Mouse (Mus musculus) forebrain, embryonic 11.5 days (tissue): ENCODE measurements at regions not wholly inside any gene's neighbourhood (a gene's known extent, or its start where the extent isn't known, plus 50 kb on each side); places are given as distances from the start of the nearest gene placed in this dataset.

Experiments used
- ATAC-seq: fragments of 200-750 bp; cut with Nextera tagmentation; replicated peaks from 2 replicates; pipeline ENCODE4 v1.8.0; 2017; ENCODE audit warnings: moderate TSS enrichment; ENCODE audit not compliant: low FRiP score
- DNase-seq: peaks from one replicate; pipeline ENCODE4 v3.0.0-alpha.2; 2017; ENCODE audit warnings: low spot score
- H3K27ac ChIP-seq: fragments of 300-500 bp; sonication (generic); 2 replicates; pipeline ENCODE4 v1.5.1; 2014; ENCODE audit warnings: low read depth, low read length
- H3K27me3 ChIP-seq: fragments of 300-500 bp; sonication (generic); 2 replicates; pipeline ENCODE4 v1.6.1; 2014; ENCODE audit warnings: mild to moderate bottlenecking, low read length, mixed read lengths; ENCODE audit not compliant: control insufficient read depth, insufficient read depth
- H3K36me3 ChIP-seq: fragments of 300-500 bp; sonication (generic); 2 replicates; pipeline ENCODE4 v1.6.1; 2014; ENCODE audit warnings: mild to moderate bottlenecking, low read length, moderate library complexity, mixed read lengths; ENCODE audit not compliant: control insufficient read depth, insufficient read depth
- H3K4me1 ChIP-seq: fragments of 300-500 bp; sonication (generic); replicated peaks from 2 replicates; pipeline ENCODE4 v1.6.1; 2014; ENCODE audit warnings: low read length, mixed read lengths; ENCODE audit not compliant: control insufficient read depth, insufficient read depth
- H3K4me2 ChIP-seq: fragments of 300-500 bp; sonication (generic); 2 replicates; pipeline ENCODE4 v1.6.1; 2014; ENCODE audit warnings: low read depth, mild to moderate bottlenecking, low read length, moderate library complexity, mixed read lengths; ENCODE audit not compliant: severe bottlenecking
- H3K4me3 ChIP-seq: fragments of 300-500 bp; sonication (generic); 2 replicates; pipeline ENCODE4 v1.5.1; 2014; ENCODE audit warnings: low read depth, low read length
- H3K9ac ChIP-seq: fragments of 300-500 bp; sonication (generic); 2 replicates; pipeline ENCODE4 v1.6.1; 2014; ENCODE audit warnings: low read length
- H3K9me3 ChIP-seq: fragments of 300-500 bp; sonication (generic); 2 replicates; pipeline ENCODE4 v1.6.1; 2016; ENCODE audit warnings: low read length, mixed read lengths; ENCODE audit not compliant: control insufficient read depth
- WGBS: fragments of 180-500 bp; shearing (Covaris S2); extraction: QIAGEN DNeasy Blood & Tissue Kit; methylation state at CpG from one replicate; pipeline ENCODE4 v1.1.7; 2014; 5-methylcytosine and 5-hydroxymethylcytosine counted together

DNA sequence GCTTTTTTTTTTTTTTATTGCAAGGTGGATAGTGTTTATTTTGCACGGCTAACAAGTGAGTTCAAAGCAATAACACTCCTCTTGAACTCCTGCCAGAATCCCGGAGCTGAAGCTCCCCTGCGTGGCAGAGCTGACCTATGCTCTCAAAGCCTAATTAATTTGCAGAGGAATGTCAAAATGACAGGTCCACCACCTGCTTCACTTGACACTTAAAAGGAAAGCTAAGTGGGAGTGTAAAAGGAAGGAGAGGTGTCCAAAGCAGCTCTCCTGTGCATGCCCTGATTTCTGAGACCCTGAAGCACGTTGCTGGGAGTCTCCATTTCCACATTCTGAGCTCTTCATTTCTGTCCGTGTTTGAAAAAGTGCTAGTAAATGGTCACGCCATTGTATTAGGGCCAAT lies 80.8 kb downstream of the Spry2 start:
- 0 out of 2 replicates have a peak overlapping the region, but pooled peaks have one; percentile 18 for H3K27ac ChIP-seq
- WGBS = 8% methylated on average over 6 of the region's 6 CpGs

DNA sequence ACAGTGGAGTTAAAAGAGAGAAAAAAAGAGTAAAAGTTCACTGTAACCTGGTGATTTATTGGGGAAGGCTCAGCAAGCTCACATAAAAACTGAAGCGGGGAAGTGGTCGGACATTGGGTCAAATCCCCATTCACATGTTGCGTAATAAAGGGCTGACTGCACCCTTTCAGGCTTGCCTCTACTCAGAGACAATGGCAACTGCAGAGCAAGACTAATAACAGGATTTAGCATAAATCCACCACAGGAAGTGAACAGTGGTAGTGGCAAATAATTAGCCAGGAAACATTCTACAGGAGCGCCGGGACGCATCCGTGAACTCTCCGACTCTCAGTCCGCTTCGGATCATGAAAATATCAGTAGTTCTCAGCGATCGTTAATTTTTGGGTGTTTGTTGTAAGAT lies 81.3 kb downstream of the Spry2 start:
- no peaks in the 10 kb centered on the region for H3K9me3 ChIP-seq
- peak overlapping the region; percentile 41 for H3K4me2 ChIP-seq
- 14% methylated on average over 12 of the region's 12 CpGs for WGBS
- no peak overlapping the region for H3K9ac ChIP-seq
- no peaks in the 10 kb centered on the region; the same call in 1 of the 2 replicates for H3K4me1 ChIP-seq
- no peaks in the 10 kb centered on the region for H3K36me3 ChIP-seq
- H3K27ac ChIP-seq = 0 out of 2 replicates have a peak overlapping the region, but pooled peaks have one; percentile 18
- H3K4me3 ChIP-seq = peak overlapping the region; percentile 16
- no peaks in the 10 kb centered on the region; the same call in 1 of the 2 replicates for H3K27me3 ChIP-seq
- peak; percentile 78 for ATAC-seq
- peak; percentile 56 for DNase-seq

More for the DNA sequence above, 80.8 kb downstream of the Spry2 start:
- H3K4me3 ChIP-seq = peak overlapping the region; percentile 16
- DNase-seq (peak; percentile 53), ATAC-seq (peak; percentile 70)
- no peak overlapping the region for H3K9ac ChIP-seq
- no peaks in the 10 kb centered on the region for H3K9me3 ChIP-seq
- no peaks in the 10 kb centered on the region; the same call in 1 of the 2 replicates for H3K4me1 ChIP-seq
- H3K36me3 ChIP-seq = no peaks in the 10 kb centered on the region
- H3K27me3 ChIP-seq = no peaks in the 10 kb centered on the region; the same call in 1 of the 2 replicates
- H3K4me2 ChIP-seq = peak overlapping the region; percentile 41

DNA sequence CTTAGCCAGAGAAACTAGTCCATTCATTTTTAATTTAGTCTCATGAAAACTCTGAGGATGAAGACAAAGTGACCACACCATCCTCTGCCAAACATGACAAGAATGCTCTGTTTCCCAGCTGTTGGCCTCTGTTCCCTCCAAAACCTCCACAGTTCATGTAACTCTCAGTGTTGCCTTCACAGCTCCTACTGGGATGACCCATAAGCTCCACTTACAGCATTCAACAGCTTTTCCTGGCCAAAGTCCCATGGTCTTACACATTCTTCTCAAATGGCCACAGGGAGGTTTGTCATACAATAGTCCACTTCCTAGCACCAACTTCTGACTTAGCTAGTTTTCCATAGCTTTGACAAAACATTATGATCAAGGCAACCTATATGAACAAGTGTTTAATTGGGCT lies 83.0 kb downstream of the Spry2 start:
- DNase-seq (no peak), ATAC-seq (no peak)
- Histone ChIP-seq H3K27ac (no peak overlapping the region), H3K4me3 (no peak overlapping the region), H3K4me1 (no peaks in the 10 kb centered on the region; the same call in 1 of the 2 replicates), H3K9ac (no peak overlapping the region), H3K9me3 (no peaks in the 10 kb centered on the region), H3K27me3 (no peaks in the 10 kb centered on the region; the same call in 1 of the 2 replicates), H3K4me2 (no peak overlapping the region), H3K36me3 (no peaks in the 10 kb centered on the region)

DNA sequence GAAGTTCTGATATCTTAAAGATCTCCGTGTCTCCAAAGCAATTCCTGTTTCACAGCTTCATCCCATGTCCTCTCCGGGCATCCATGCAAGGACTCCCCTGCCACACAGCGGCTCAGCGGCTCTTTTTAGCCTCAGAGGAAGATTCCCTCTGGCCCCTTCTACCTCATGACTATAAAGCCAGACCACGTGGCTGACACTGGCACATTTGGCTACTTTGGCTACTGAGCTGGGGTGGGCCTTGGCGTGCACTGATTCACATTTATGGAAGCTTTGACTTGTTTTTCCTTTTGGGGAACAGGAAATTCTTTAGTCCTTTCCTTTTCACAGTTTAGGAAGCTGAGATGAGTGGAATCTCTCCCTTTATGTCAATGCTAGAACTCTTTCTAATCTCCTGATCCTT lies 83.5 kb downstream of the Spry2 start:
- Histone ChIP-seq H3K27me3 (no peaks in the 10 kb centered on the region; the same call in 1 of the 2 replicates), H3K9ac (no peak overlapping the region), H3K27ac (no peak overlapping the region), H3K9me3 (no peaks in the 10 kb centered on the region), H3K36me3 (no peaks in the 10 kb centered on the region), H3K4me1 (no peaks in the 10 kb centered on the region; the same call in 1 of the 2 replicates), H3K4me3 (no peak overlapping the region), H3K4me2 (no peak overlapping the region)
- 89% methylated on average over 6 of the region's 6 CpGs for WGBS
- ATAC-seq = no peak
- DNase-seq = no peak

DNA sequence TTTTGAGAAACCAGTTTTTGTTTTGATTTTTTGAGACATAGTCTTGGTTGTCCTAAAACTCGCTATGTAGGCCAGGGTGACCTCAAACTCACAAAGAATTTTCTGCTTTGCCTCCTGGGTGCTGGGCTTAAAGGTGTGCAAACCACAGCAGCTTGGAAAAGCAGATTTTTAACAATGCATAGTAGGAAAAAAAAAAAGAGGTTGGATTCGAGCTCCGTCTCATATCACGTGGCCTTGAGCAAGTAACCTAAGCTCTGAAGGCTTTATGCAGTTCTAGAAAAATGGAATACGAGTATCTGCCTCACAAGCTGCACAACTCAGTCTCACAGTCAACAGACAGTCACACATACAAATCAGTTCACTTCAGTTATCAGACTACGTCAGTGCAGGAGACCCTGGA lies 90.9 kb downstream of the Spry2 start:
- Histone ChIP-seq H3K36me3 (no peaks in the 10 kb centered on the region), H3K9me3 (no peaks in the 10 kb centered on the region), H3K9ac (no peak overlapping the region), H3K4me3 (no peak overlapping the region), H3K4me1 (no peaks in the 10 kb centered on the region; the same call in 1 of the 2 replicates), H3K27me3 (no peaks in the 10 kb centered on the region), H3K27ac (no peak overlapping the region), H3K4me2 (no peak overlapping the region)
- WGBS = 83% methylated on average over 6 of the region's 6 CpGs
- ATAC-seq (no peak), DNase-seq (no peak)

DNA sequence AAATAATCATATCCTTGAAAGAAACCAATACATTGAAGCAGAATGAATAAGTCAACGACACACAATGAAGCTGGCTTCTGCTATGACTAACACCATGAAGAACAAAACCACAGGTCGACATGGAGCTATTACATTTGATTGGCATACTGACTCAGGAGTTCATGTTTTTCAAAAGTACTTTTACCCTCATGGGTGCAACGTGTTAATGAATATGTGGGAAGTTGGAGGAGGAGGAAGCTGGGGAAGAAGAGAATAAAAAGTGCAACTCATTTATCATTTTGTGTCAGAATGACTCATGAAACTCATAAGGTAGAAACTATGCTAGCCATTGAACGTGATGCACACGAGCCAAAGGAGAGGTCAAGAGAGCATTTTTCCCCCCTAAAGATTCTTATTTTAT lies 91.3 kb downstream of the Spry2 start:
- H3K27ac ChIP-seq = no peak overlapping the region
- DNase-seq = no peak
- H3K4me1 ChIP-seq = no peaks in the 10 kb centered on the region; the same call in 1 of the 2 replicates
- ATAC-seq = no peak
- H3K4me2 ChIP-seq = no peak overlapping the region
- WGBS = 85% methylated on average over 5 of the region's 5 CpGs
- no peak overlapping the region for H3K4me3 ChIP-seq
- H3K27me3 ChIP-seq = no peaks in the 10 kb centered on the region
- H3K9ac ChIP-seq = no peak overlapping the region
- no peaks in the 10 kb centered on the region for H3K36me3 ChIP-seq
- H3K9me3 ChIP-seq = no peaks in the 10 kb centered on the region

DNA sequence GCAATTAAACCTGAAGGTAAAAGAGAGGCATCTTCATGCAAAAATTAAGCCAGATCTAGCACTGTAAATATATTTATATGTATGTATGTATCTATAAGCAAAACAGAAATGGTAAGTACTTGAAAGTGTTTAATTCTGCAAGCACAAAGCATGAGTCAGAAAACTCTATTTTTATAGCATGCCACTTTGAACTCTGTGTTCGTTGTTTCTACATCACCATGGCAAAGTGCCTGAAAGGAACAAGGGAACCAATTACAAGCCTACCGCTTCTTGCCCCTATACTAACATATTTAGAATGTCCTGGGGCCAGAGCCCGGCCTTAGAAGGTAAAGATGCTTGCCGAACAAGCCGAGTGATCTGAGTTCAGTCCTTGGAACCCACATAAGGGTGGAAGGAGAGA lies 91.9 kb downstream of the Spry2 start:
- H3K9ac ChIP-seq = no peak overlapping the region
- H3K27me3 ChIP-seq = no peaks in the 10 kb centered on the region
- no peaks in the 10 kb centered on the region; the same call in 1 of the 2 replicates for H3K4me1 ChIP-seq
- H3K9me3 ChIP-seq = no peaks in the 10 kb centered on the region
- no peak for ATAC-seq
- no peak overlapping the region for H3K27ac ChIP-seq
- H3K4me2 ChIP-seq = no peak overlapping the region
- no peak overlapping the region for H3K4me3 ChIP-seq
- DNase-seq = no peak
- no peaks in the 10 kb centered on the region for H3K36me3 ChIP-seq
- WGBS = 82% methylated on average over 5 of the region's 5 CpGs

DNA sequence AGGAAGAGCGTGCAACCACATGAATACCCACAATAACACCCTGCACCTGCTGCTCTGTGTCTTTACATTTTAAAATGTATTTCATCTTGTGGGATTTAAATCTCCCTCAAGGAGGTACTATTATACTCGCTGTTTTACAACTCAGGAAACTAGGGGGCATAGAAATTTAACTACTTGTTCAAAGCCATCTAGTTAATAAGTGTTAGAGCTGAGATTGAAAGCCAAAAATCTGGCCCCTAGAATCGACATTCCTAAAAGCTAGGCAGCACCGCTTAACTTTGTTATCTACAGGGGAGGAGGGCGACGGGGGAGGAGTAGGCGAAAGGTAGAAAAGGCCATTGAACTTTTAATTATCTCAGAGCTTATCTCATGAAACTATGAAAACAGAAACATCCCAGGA lies 93.3 kb downstream of the Spry2 start:
- H3K4me3 ChIP-seq = no peak overlapping the region
- no peaks in the 10 kb centered on the region for H3K27me3 ChIP-seq
- H3K9me3 ChIP-seq = no peaks in the 10 kb centered on the region
- no peak overlapping the region for H3K27ac ChIP-seq
- DNase-seq (no peak), ATAC-seq (no peak)
- no peak overlapping the region for H3K9ac ChIP-seq
- no peaks in the 10 kb centered on the region for H3K36me3 ChIP-seq
- H3K4me1 ChIP-seq = no peaks in the 10 kb centered on the region; the same call in 1 of the 2 replicates
- WGBS = 45% methylated on average over 7 of the region's 7 CpGs
- H3K4me2 ChIP-seq = no peak overlapping the region

DNA sequence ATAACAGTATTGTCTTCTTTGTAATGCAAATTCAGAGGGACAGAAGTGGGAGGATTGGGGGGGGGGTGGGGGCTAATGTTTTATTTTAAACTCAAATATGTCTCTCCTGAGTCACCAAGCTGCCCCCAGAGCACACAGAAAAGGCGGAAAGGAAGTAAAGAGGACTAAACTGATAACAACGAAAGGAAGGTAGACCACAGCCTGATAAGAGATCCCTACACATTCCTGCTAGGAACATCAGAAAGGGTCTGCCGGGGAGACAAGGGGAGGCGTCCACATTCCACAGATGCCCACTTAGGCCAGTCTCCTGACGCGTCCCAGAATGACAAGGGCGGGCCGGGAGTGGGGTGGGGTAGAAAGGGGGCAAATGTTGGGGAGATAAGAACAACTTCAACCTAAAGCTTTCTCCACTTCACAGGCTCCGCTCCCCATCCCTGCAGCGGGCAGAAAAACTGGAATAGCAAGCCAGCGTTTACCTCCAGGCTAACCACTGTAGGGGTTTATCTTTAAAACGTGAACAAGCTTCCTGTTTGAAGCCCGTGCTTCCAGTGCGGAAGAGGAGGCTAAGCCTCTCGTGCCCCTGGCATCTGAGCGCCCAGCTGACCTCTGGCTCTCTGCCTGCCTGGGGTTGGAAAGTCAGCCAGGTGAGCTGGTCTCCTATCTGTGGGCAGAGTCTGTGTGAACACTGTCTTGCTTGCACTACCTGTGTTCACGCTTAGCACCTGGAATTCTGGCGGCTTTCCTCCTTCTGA lies 93.9 kb downstream of the Spry2 start:
- H3K27ac ChIP-seq = no peak overlapping the region
- ATAC-seq (no peak), DNase-seq (peak; percentile 55)
- H3K4me1 ChIP-seq = no peaks in the 10 kb centered on the region; the same call in 1 of the 2 replicates
- WGBS = 22% methylated on average over 18 of the region's 18 CpGs
- 0 out of 2 replicates have a peak overlapping the region, but pooled peaks have one; percentile 22 for H3K4me2 ChIP-seq
- no peak overlapping the region; the same call in 1 of the 2 replicates for H3K9ac ChIP-seq
- no peaks in the 10 kb centered on the region for H3K9me3 ChIP-seq
- no peaks in the 10 kb centered on the region for H3K27me3 ChIP-seq
- no peaks in the 10 kb centered on the region for H3K36me3 ChIP-seq
- H3K4me3 ChIP-seq = no peak overlapping the region
